14 mouse cellular contexts compared by ENCODE assay signal in the genomic region with DNA sequence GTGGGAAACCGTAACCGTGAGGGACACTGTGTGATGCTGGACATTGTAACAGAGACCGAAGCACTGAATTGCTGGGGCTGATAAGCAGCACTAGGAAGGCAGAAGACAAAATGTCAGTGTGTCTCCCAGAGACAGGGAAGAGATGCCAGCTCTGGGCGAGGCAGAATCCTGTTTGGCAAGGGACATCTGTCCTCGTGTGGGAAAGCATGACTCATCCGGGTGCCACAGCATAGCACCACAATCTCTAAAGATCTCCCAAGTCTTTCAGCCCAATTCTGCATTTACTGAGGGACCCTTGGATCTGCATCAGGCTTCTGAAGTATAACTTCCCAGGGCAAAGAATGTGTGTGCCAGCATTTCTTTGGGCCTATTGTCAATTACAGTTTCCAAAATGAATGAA. TPM values are rescaled to one million over a fixed set of nuclear protein-coding genes. Genes with fewer than 3 reads are reported as not detected.
A peak's percentile ranks its signal among the peaks of the same experiment; 100 is the strongest.
DNase-seq lines count a peak whose midpoint lies in the region; ATAC-seq lines count a peak whose summit lies in the region.
"Had no signal": no experiment of that assay in that cellular context is flagged by ENCODE, and none has a peak within 500 bp of the region (broad histone marks: within the 10 kb centered on the region; RNA-seq: fewer than 3 reads in every experiment).

No protein-coding gene starts in this region.

- intact Hi-C loops in heart, postnatal 10 days (cut with DNase I) = no loop called here

- ATAC-seq in megakaryocyte-erythroid progenitor cell, adult 5-6 weeks (replicated peaks; ENCODE audit: low FRiP score, low TSS enrichment, poor library complexity, severe bottlenecking) = peak; percentile 31; the same call in 1 of the 2 replicates
- ATAC-seq: intestine, embryonic 16.5 days had no signal

- H3K36me3 ChIP-seq in heart, embryonic 10.5 days = no peaks in the 10 kb centered on the region
- H3K36me3 ChIP-seq: G1E; heart, embryonic 13.5 days; limb, embryonic 15.5 days; midbrain, embryonic 10.5 days had no signal

- no peak overlapping the region for H3K4me3 ChIP-seq in heart, embryonic 10.5 days
- H3K4me3 ChIP-seq: heart, embryonic 13.5 days; limb, embryonic 15.5 days; midbrain, embryonic 10.5 days had no signal

- H3K9me3 ChIP-seq in heart, embryonic 10.5 days = no peaks in the 10 kb centered on the region
- H3K9me3 ChIP-seq: G1E; heart, embryonic 13.5 days; limb, embryonic 15.5 days; midbrain, embryonic 10.5 days had no signal

- 63% methylated on average over 6 of the region's 6 CpGs for WGBS in heart, embryonic 10.5 days

- H3K27ac ChIP-seq in heart, embryonic 10.5 days = no peak overlapping the region
- H3K27ac ChIP-seq: heart, embryonic 13.5 days; limb, embryonic 15.5 days; midbrain, embryonic 10.5 days had no signal

- no peaks in the 10 kb centered on the region for H3K4me1 ChIP-seq in heart, embryonic 10.5 days
- H3K4me1 ChIP-seq: heart, embryonic 13.5 days; limb, embryonic 15.5 days; midbrain, embryonic 10.5 days had no signal

- DNase-seq in heart, postnatal 10 days = peak; percentile 3 to 12
- no peak for DNase-seq in heart, embryonic 10.5 days (ENCODE audit: low spot score)
- DNase-seq in adrenal gland, adult 2 months = peak; percentile 80
- DNase-seq in gastrocnemius, postnatal 25 days = peak; percentile 59
- DNase-seq in embryo, embryonic 10.5 days (ENCODE audit: low spot score) = no peak
- no peak for DNase-seq in kidney, postnatal 10 days
- no peak for DNase-seq in ovary, postnatal 10 days (ENCODE audit: low spot score)
- DNase-seq: thymus, postnatal 25 days had no signal

- no peaks in the 10 kb centered on the region for H3K27me3 ChIP-seq in heart, embryonic 10.5 days (ENCODE audit: insufficient read depth, poor library complexity, severe bottlenecking)
- H3K27me3 ChIP-seq: heart, embryonic 13.5 days; limb, embryonic 15.5 days had no signal

RNA-seq across cellular contexts. Expression of gene Rab10, which starts 13.5 kb away (rescaled TPM):
- 100 to 1,000 TPM; 121 to 123 TPM for total RNA-seq in heart, postnatal 10 days (2021)
- 72.3 and 87.7 TPM in 2 replicates for polyA plus RNA-seq in heart, embryonic 10.5 days (2016; fragmentation: Nextera tagmentation; extraction: Ambion mirVana)
- 100 to 1,000 TPM; 195 to 206 TPM for total RNA-seq in adrenal gland, adult 2 months (2021)
- polyA plus RNA-seq in adrenal gland, adult 2 months (2012; rRNA removed) = 60.6 and 65.6 TPM in 2 replicates
- 100 to 1,000 TPM; 218 to 239 TPM for total RNA-seq in gastrocnemius, postnatal 25 days (2021)
- total RNA-seq in megakaryocyte-erythroid progenitor cell, adult 5-6 weeks (2014; fragmentation: Nextera tagmentation) = 71.0 and 79.4 TPM in 2 replicates
- total RNA-seq in megakaryocyte-erythroid progenitor cell, adult 5-6 weeks (2017) = 114 and 151 TPM in 2 replicates

RNA-seq across cellular contexts. Expression of gene Kif3c, which starts 41.7 kb away (rescaled TPM):
- total RNA-seq in heart, postnatal 10 days (2021) = 1 to 10 TPM; 5.5 to 5.8 TPM
- 8.5 and 9.0 TPM in 2 replicates for polyA plus RNA-seq in heart, embryonic 10.5 days (2016; fragmentation: Nextera tagmentation; extraction: Ambion mirVana)
- total RNA-seq in adrenal gland, adult 2 months (2021) = 10 to 100 TPM; 17.5 to 26.9 TPM
- polyA plus RNA-seq in adrenal gland, adult 2 months (2012; rRNA removed) = 11.3 and 21.2 TPM in 2 replicates
- 10 to 100 TPM; 11.3 to 13.2 TPM for total RNA-seq in gastrocnemius, postnatal 25 days (2021)
- total RNA-seq in megakaryocyte-erythroid progenitor cell, adult 5-6 weeks (2014; fragmentation: Nextera tagmentation) = 1.2 and 2.3 TPM in 2 replicates
- 0.33 and 4.3 TPM in 2 replicates for total RNA-seq in megakaryocyte-erythroid progenitor cell, adult 5-6 weeks (2017)

Comparison
In these comparisons a context has a peak if more than half of its experiments do, and no peak if none do; other contexts are left out.
1. DNase-seq: peak in heart, postnatal 10 days (2 of 2), adrenal gland, adult 2 months (single experiment) and gastrocnemius, postnatal 25 days (single experiment); none in heart, embryonic 10.5 days (single experiment), embryo, embryonic 10.5 days (single experiment), kidney, postnatal 10 days (single experiment) and ovary, postnatal 10 days (single experiment).